Mouse (Mus musculus) T-helper 2 cell (primary cell): ENCODE measurements around the gene Mrpl33.
"Not testable (repeated sequence)": the region's sequence is repeated elsewhere in the genome, so short reads cannot be mapped to it uniquely, and the experiment has no call there.

Experiments
- in situ Hi-C: fragments of 300-600 bp; cut with MboI, MseI; formaldehyde crosslinking; loops from one replicate; pipeline ENCODE4 v1.15.1; 2025; ENCODE audit warnings: high pct_unique_total_duplicates

Mrpl33 gene

GRCm38 (mm10) chr5:31596481-31597429 is at the start of gene Mrpl33:
Gene Mrpl33, plus strand, starts transcription at chr5:31596935.
- in situ Hi-C loops = no loop called here

DNA sequence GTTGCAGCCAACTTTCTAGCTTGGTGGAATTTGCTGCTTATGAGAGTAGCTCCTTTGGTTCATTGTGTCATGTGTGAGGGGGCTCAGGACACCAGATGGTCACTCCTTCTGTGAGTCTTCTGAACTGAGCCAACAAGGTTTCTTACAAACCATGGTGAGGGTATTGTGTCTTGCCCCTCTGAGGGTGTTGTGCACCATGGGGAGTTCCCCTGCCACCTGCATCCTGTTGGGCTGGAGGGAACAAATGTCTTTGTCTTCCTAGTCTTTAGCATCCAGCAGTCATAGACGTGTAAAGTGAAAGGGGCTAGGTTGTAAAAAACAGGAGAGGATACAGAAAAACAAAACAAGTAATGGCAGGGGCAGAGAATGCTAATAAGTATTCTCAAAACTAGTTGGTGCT is 37.3 kb upstream of the Mrpl33 start:
- in situ Hi-C loops = no loop called here

- in situ Hi-C loops = loop anchor here (5.0 kb wide), 1 partner anchor 637 kb away; no protein-coding TSS in a partner anchor
Observed at GRCm38 (mm10) chr5:31560352-31560751, 36.4 kb upstream of the Mrpl33 start.

GRCm38 (mm10) chr5:31562036-31562666 is 34.6 kb upstream of the Mrpl33 start:
- in situ Hi-C loops = loop anchor here (5.0 kb wide), 1 partner anchor 635 kb away; no protein-coding TSS in a partner anchor

DNA sequence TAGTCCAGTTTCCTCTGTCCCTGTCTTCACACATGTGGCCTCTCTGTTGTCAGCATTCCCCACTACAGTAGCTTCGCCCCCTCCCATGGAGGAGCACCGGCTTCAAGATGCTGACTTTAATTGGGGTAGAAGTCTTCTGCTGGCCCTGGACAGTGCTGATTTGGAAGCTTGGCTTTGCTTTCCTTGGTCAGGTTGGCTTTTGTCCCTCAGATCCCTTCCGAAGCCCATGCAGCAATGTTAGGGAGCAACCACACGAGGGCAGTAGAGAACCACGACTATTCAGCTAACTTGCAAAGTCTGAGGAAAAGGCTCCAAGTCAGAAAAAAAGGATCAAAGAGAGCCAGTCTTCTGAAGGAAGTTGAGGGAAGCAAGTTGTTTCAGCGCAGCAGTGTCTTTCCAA is 33.2 kb upstream of the Mrpl33 start:
- in situ Hi-C loops = loop anchor here (5.0 kb wide), 1 partner anchor 634 kb away; no protein-coding TSS in a partner anchor

DNA sequence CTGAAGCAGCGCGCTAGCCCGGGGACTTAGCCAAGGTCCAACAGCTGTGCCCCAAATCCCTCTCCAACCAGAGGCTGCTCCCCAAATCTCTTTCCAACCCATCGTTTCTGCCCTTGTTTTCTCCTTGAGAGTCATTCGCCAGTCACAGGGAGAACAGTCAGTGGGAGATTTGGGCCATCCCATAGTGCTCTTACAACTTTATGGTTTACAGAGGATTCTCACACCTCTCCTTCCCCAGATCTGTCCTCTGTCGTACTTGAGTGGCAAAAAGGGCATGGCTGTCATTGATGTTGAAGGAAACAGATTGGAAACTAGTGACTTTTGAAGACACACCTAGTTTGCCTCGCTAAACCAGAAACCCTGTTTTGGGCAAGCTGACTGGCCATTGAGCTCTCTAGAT is 32.8 kb upstream of the Mrpl33 start:
- in situ Hi-C loops = loop anchor here (5.0 kb wide), 1 partner anchor 633 kb away; no protein-coding TSS in a partner anchor

- in situ Hi-C loops = loop anchor here (5.0 kb wide), 1 partner anchor 632 kb away; no protein-coding TSS in a partner anchor
Observed at GRCm38 (mm10) chr5:31564976-31565375, 31.8 kb upstream of the Mrpl33 start.

DNA sequence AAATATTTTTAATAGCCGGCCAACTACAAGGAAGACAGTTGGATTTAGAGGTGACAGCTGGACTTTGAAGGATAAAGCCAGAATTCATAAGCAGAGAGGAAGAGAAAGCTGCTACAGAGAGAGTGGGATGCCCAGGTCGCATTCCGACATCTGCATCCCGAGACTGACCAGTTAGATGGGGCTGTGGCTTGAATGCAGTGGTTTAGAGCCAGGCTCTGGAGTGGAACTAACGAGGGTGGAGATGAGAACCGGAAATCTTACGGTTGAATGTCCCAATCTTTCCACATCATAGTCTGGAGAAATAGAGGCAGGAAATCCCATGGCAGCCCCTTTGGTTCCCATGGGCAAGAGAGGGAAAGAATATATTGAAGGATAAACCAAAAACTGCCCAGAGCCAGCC is 30.7 kb upstream of the Mrpl33 start:
- in situ Hi-C loops = no loop called here

DNA sequence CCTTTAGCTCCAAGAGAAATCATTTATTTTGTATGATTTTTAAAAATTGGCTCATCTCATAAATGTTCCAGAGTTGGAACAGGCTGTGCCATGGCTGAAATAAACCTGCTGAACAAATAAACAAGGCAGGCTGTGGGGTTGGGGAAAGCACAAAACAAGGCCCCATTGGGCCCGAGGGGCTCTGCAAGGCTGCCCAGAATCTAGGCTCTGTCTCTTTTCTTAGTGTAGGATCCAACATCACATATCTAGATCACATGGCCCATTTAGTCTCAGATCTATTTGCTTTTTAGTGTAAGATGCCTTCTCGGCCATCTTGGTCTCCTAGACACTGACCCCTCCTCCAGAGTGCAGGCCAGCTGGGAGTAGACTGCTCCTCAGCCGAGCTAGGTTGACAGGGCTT is 30.3 kb upstream of the Mrpl33 start:
- in situ Hi-C loops = no loop called here

DNA sequence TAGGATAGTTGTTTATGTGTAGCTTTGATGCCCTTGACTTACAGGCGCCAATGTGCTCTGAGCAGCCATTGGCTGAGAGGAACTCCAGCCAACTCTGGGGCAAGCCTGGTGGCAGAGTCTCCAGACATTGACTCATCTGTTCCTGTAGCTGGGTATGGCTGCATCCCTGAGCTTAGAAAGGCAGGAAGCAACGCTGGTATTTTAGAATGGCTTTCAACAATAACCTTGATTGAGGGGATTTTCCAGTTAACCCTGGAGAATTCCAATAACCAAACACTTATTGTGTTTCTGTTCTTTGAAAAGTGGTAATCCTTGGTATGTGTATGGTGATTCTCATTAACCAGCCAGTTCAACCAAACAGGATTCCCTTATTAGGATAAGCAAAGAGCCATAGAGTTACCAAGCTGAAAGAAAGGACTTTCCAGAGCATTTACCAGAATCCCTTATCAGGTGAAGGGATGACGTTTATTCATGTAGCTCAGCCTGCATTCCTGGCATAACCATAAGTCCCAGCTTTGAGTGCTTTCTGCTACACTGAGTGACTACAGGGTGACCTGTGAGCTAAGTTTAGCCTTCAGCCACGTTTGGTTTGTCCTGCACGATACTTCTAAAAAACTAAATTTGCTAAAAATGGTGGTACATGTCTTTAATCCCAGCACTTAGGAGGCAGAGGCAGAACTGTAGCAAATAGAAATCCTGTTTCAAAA is 28.6 kb upstream of the Mrpl33 start:
- in situ Hi-C loops = no loop called here

GRCm38 (mm10) chr5:31571023-31571608 is 25.6 kb upstream of the Mrpl33 start:
- in situ Hi-C loops = loop anchor here (10.0 kb wide), 1 partner anchor 124 kb away; the partner anchor contains the start of genes Babam2 and Rbks

DNA sequence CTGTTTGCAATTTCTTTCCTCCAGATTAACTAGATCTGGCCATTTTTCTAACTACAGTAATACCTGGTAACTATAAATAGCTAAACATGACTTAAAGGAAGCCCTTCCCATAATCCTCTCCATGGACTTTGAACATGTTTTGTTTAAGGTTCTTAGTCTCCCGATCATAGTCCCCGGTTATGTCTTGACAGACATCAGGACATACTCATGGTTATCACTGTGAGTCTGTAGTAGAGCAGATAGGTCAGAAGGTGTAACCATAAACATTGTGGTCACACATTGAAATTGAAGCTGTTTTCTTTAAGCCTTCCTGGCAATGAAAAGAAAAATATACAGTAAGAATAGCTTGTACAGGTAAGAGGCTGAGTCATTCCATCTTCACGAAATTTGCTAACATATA is 23.0 kb upstream of the Mrpl33 start:
- in situ Hi-C loops = loop anchor here (10.0 kb wide), 1 partner anchor 121 kb away; the partner anchor contains the start of genes Babam2 and Rbks

GRCm38 (mm10) chr5:31576539-31576975 is 20.2 kb upstream of the Mrpl33 start:
- in situ Hi-C loops = loop anchor here (5.0 to 10.0 kb wide), 2 partner anchors 41 to 118 kb away; partner anchors contain the start of genes Babam2 and Rbks

DNA sequence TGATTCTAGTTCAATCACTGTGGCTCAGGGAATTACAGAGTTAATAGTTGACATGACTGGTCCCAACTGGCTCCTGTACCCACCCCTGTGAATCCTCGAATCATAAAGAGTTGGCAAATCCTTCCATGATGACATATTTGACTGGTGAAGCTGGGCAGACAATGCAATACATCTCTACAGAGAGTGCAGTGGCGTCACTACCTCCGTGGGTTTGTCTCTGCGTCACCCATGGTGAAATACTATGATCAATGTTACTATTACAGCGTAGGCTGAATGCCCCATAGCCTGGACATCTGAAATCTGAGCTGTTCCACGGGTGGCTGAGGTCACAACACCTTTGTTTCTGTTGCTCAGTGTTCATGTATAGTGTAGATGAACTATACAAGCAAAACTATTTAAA is 15.5 kb upstream of the Mrpl33 start:
- in situ Hi-C loops = no loop called here

- in situ Hi-C loops = no loop called here
Observed at GRCm38 (mm10) chr5:31581932-31582331, 14.8 kb upstream of the Mrpl33 start.

DNA sequence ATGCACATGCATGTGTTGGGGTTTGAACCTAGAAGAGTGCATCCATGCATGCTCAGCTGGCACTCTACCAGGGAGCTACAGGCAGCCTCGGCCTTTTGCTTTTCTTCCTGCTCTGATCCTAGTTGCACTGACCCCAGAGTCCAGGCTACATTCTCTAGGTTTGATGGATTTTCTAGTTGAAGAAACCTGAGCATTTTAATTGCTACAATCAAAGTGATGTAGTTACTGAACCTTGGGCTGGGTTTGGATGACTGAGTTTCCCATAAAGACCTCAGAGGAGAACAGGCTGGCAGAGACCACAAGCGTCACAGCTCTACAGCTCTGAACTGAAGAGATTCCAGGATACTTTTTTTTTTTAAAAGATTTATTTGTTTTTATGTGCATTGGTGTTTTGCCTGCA is 13.5 kb upstream of the Mrpl33 start:
- in situ Hi-C loops = no loop called here

DNA sequence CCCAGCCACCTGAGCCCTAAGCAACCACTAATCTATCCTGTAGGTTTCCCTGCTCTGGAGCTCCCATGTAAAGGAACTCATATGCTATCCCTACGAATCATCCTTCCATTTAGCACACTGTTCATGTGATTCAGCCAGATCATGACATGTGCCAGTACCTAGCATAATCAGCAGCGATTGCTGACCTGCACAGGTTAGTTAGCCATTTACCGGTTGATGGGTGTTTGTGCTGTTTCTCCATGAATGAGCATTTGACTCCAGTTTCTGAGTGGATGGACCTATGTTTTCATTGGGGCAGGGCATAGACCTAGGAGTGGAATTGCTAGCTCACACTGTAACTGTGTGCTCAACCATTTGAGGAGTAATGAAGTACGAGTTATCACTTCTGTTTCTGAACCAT is 11.2 kb upstream of the Mrpl33 start:
- in situ Hi-C loops = no loop called here

GRCm38 (mm10) chr5:31588016-31588415 is 8.7 kb upstream of the Mrpl33 start:
- in situ Hi-C loops = no loop called here

- in situ Hi-C loops = not testable (repeated sequence)
Observed at GRCm38 (mm10) chr5:31588672-31589071, 8.1 kb upstream of the Mrpl33 start.

- in situ Hi-C loops = no loop called here
Observed at GRCm38 (mm10) chr5:31589711-31590319, 6.9 kb upstream of the Mrpl33 start.

DNA sequence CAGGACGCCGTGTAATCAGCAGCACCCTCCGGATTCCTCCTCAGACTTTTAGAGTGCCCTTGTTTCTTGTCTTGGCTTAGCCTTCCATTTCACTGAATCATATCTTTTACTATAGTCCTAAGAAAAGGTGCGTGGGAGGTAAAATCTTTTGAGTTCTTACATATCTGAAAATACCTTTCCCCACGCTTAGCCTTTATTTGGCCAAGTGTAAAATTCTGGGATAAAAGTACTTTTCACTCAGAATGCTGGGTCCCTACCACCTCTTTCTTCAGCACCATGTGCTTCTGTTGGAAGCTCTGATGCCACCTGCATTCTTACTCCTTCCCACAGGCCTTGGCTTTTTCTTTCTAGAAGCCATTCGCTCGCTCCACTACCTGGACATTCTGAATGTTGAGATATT is 5.6 kb upstream of the Mrpl33 start:
- in situ Hi-C loops = no loop called here
